Mouse (Mus musculus) ovary, postnatal 36 days (tissue): ENCODE results near the gene Bpgm.
A peak's percentile ranks its signal among the peaks of the same experiment; 100 is the strongest.

ENCODE experiments used
- DNase-seq: peaks from one replicate; pipeline ENCODE4 v3.0.0; 2022; ENCODE audit warnings: low spot score, mixed read lengths

Bpgm gene

GRCm38 (mm10) chr6:34475974-34476794 lies at the start of gene Bpgm:
Gene Bpgm (plus strand): TSS chr6:34476207.
- DNase-seq: peak; percentile 97

DNA sequence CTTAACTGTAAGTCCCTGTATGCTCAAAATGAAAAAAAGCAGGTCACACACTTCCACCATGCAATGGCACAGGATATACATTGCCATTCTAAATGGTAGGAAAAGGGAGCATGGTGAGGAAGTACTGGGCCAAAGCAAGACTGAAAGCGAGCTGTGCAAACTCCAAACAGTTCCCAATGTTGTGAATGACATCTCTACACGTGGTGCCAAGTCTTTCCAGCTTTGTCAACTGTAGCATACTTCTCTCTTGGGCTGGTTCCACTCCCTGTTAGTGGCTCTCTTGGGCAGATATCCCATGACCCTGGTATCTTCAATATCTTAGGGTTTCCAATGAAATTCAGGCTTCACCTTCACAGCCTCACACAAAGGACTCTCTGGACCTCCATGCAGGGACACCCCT lies 37.0 kb upstream of the Bpgm start:
- DNase-seq: no peak

DNA sequence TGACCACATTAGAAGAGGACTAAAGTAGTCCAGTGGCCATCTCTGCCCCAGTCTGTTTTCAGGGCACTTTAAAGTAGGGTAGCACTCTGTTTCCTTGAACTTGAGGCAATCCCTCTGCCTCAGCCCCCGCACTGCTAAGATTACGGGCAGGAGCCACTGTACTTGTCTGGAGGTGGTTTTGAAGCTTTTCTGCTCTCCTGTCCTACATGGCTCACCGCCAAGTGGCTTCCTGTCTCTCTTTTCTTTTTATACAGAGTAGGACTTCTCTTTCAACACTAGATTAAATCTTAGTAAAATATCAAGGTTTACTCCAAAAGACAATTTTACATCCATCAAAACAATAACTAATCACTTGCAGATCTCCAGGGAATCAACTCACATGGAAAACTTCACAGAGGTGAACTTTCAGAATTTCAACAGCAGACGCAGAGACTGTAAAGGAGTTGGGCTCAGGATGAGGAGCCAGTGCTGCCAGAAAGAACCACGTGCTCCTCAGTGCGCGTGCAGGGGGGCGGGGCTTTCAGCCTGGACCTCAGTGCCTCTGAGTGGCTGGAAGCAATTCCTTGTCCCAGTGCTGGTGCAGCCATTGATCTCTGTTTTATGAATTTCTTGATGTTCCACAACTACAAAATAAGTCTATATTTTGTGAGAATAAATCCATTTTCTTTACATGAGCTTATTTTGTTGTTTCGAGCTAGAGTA lies 34.3 kb upstream of the Bpgm start:
- DNase-seq: peak; percentile 17

- no peak for DNase-seq
Measured at GRCm38 (mm10) chr6:34443791-34444190, 32.2 kb upstream of the Bpgm start.

GRCm38 (mm10) chr6:34447961-34448360 lies 28.0 kb upstream of the Bpgm start:
- peak; percentile 53 for DNase-seq

DNA sequence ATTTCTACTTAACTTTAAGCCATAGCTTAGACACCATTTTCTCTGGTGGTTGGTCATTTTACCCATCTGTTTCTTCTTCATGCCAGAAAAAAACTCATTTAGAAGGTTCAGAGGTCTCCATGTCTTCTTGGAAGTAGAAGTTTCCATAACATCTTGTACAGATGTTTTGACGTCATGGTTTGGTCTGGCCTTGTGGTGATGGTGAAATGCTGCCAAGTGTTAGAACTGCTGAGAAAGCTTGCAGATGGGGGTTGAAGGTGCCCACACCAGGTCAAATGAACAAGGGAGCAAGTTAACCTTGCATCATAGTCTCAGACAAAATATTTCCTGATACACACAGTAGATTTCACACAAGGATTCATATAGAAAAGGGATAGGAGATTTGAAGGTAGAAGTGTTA lies 27.3 kb upstream of the Bpgm start:
- DNase-seq: no peak

DNA sequence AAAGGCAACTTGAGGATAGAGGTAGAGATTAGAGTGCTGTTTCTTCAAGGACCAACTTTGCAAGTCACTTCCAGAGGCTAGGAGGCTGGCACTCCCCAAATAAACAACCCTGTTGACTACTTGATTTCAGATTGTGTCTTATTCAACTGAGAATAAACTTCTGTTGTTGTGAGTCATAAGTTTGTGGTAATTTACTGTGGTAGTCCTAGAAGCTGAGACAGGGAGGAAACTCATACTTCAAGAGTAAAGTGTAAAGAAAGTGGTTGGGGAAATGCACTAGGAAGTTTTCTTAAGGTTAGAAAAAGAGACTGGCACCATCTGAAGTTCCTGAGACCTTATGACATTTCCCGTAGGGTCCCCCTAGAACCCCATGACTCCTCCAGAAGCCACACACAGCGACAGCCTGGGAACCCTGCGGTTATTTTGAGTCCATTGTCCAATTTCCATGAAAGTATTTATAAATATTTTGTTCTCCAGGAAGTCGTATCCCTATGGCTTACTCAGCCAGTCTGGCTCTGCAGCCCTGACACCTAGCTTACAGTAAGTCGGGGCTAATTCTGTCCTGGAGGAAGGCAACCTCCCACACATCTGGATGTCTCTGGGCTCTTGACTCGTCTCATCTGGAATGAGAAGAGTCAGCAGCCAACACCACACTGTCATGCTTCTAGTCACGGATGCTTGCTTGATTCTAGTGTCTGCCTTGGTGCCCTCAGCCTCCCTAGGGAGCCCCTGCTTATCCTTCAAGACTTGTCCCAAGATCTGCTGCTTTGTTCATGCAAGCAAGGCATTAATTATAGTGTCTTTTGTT lies 22.8 kb upstream of the Bpgm start:
- DNase-seq: no peak

- no peak for DNase-seq
Measured at GRCm38 (mm10) chr6:34459456-34459855, 16.6 kb upstream of the Bpgm start.

DNA sequence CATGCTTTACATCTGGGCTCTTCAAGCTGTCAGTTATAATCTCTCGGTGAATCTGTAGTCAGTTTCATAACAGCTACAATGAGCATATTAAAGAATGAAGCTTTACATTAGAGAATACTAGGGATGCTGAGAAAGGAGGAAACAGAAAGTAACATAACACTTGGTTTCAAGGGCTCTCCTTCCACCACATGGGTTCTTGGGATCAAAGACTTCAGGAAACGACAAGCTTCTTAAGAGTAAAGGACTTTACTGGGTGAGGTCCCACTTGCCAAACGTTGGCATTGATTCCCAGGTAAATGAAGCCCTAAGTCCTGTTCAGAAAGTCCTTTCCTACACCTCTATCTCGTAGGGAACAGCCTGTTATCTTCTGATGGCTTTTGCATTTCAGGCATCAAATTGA lies 15.4 kb upstream of the Bpgm start:
- no peak for DNase-seq

- DNase-seq: no peak
Measured at GRCm38 (mm10) chr6:34463582-34463981, 12.4 kb upstream of the Bpgm start.

- no peak for DNase-seq
Measured at GRCm38 (mm10) chr6:34471434-34472110, 4.4 kb upstream of the Bpgm start.

- no peak for DNase-seq
Measured at GRCm38 (mm10) chr6:34473346-34473745, 2.7 kb upstream of the Bpgm start.

- DNase-seq: no peak
Measured at GRCm38 (mm10) chr6:34474031-34474430, 2.0 kb upstream of the Bpgm start.

- DNase-seq: no peak
Measured at GRCm38 (mm10) chr6:34475391-34475790, 616 bp upstream of the Bpgm start.

DNA sequence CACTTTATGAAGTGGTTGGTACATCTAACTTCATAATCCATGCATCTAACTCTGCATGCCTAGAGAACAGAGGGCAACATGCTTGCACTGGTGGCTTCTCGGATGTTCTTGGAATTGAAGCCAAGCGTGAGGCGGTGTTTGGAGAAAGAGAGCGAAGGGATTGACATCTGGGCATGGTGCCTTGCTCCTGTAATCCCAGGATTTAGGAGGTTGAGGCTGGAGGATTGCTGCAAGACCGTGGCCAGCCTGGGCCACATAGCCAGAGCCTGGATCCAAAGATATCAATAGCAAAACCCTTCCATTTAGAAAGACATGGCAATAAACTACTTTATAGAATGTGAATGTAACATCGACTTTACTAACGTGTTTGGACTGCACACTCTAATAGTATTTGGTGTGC lies 2.0 kb downstream of the Bpgm start:
- no peak for DNase-seq

DNA sequence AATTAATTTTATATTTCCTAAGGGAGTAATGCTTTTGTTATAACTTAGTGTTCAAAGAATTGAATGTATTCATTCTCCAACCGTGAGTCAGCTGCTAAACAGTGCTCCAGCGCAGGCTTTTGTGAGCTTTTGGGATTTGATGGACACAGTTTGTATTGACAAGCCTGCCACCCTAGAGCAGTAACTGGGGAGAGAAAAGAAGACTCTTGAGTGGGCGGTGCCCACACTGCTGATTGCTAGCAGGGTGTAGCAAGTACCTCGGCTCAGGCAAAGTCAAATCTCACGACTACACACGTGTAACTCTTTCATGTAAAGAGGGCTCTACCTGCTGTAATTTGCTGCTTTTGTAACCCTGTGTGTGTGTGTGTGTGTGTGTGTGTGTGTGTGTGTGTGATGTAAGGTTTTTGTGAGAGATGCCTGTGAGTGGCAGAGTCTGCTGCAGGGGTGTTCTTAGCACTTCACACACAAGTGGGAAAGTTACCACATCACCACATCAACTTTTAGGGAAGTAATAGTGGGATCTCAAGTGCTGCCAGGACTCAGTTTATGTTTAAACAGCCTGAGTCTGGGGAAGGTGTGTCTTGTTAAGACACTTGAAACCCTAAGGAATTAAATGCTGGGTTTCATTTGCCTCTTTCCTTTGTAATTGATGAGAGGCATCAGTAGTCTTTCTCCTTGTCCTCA lies 2.8 kb downstream of the Bpgm start:
- DNase-seq: no peak

- DNase-seq: no peak
Measured at GRCm38 (mm10) chr6:34479531-34479930, 3.5 kb downstream of the Bpgm start.

GRCm38 (mm10) chr6:34480749-34481148 lies 4.7 kb downstream of the Bpgm start:
- no peak for DNase-seq

DNA sequence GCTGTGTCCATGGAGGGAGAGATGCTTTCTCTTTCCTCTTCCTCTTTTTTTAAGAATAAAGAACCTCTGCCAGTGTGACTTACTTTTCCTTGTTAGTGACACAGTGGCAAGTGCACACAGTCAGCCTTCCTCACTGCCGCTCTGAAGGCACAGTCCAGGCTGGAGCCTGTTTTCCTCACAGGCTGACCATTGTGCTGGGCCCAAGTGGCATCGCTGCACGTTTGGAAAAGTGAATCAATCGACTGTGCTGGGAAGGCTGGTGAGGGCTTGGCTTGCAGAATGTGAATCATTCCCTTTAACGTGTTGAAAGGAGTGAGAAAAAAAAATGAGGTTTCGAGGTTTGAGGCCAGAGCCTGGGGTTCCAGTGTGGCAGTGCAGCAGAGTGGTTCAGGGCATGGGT lies 5.3 kb downstream of the Bpgm start:
- DNase-seq: no peak

DNA sequence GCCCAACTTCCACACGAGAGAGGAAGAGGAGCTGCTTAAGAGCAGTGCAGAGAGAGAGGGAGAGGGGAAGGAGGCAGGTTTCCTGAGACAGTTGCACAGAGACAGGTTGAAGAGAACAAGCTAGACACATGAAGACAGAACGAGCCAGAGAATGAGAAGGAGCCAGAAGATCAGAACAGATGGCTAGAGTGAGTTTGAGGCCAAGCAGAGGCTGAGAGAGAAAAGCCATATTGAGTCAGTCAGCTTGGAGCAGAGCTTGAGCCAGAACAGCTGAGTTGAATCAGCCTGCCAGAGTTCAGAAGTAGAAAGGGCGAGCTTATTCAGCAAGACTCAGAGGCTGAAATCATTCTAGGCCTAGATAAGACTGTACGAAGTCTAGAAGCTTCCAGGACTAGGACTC lies 6.8 kb downstream of the Bpgm start:
- DNase-seq: no peak

- DNase-seq: no peak
Measured at GRCm38 (mm10) chr6:34483390-34483789, 7.4 kb downstream of the Bpgm start.

GRCm38 (mm10) chr6:34483811-34484210 lies 7.8 kb downstream of the Bpgm start:
- no peak for DNase-seq
